Mouse (Mus musculus) right cerebral cortex, adult 2 months (tissue): ENCODE results near the gene Efna2.

Experiments
- DNase-seq, 2 experiments: peaks; one replicate each; pipeline ENCODE4 v3.0.0; 2021 to 2022; ENCODE audit warnings: low spot score in 2 of 2

Efna2 gene

GRCm38 (mm10) chr10:80168038-80168661 is 11.1 kb upstream of the Efna2 start:
- peak; percentile 89 to 94 for DNase-seq

- no peak for DNase-seq
These were observed 10.2 kb upstream of the Efna2 start for GRCm38 (mm10) chr10:80169070-80169469.

- DNase-seq: no peak
These were observed 9.6 kb upstream of the Efna2 start for GRCm38 (mm10) chr10:80169651-80170050.

- peak in 1 of 2 experiments; percentile 4 for DNase-seq
These were observed 9.2 kb upstream of the Efna2 start for GRCm38 (mm10) chr10:80170052-80170451.

- DNase-seq: no peak
These were observed 8.7 kb upstream of the Efna2 start for GRCm38 (mm10) chr10:80170601-80171021.

- no peak for DNase-seq
These were observed 8.0 kb upstream of the Efna2 start for GRCm38 (mm10) chr10:80171252-80171651.

- peak in 1 of 2 experiments; percentile 3 for DNase-seq
These were observed 7.3 kb upstream of the Efna2 start for GRCm38 (mm10) chr10:80171760-80172526.

- DNase-seq: peak; percentile 87 to 93
These were observed 6.6 kb upstream of the Efna2 start, which contains the start of gene 1600002K03Rik for GRCm38 (mm10) chr10:80172527-80173292. 1600002K03Rik (plus strand) TSS chr10:80172944.

GRCm38 (mm10) chr10:80173358-80173757 is 5.9 kb upstream of the Efna2 start:
- no peak for DNase-seq

- peak in 1 of 2 experiments; percentile 4 for DNase-seq
These were observed 5.2 kb upstream of the Efna2 start for GRCm38 (mm10) chr10:80173955-80174640.

GRCm38 (mm10) chr10:80174705-80175104 is 4.6 kb upstream of the Efna2 start:
- DNase-seq: peak in 1 of 2 experiments; percentile 7

GRCm38 (mm10) chr10:80175536-80176269 is 3.6 kb upstream of the Efna2 start:
- no peak for DNase-seq

- no peak for DNase-seq
These were observed 2.9 kb upstream of the Efna2 start for GRCm38 (mm10) chr10:80176270-80176834.

GRCm38 (mm10) chr10:80177441-80178279 is 1.6 kb upstream of the Efna2 start:
- no peak for DNase-seq

GRCm38 (mm10) chr10:80180288-80180687 is 1.0 kb downstream of the Efna2 start:
- no peak for DNase-seq

GRCm38 (mm10) chr10:80180823-80181222 is 1.5 kb downstream of the Efna2 start:
- no peak for DNase-seq

- no peak for DNase-seq
These were observed 3.3 kb downstream of the Efna2 start for GRCm38 (mm10) chr10:80182547-80182946.

- DNase-seq: no peak
These were observed 7.4 kb downstream of the Efna2 start for GRCm38 (mm10) chr10:80186649-80187048.

GRCm38 (mm10) chr10:80187739-80188138 is 8.5 kb downstream of the Efna2 start:
- DNase-seq: no peak
